Mouse (Mus musculus) neural tube, embryonic 13.5 days (tissue): ENCODE measurements at regions not wholly inside any gene's neighbourhood (a gene's known extent, or its start where the extent isn't known, plus 50 kb on each side); places are given as distances from the start of the nearest gene placed in this dataset.

ENCODE experiments used
- ATAC-seq: fragments of 200-750 bp; cut with Nextera tagmentation; 2 replicates; pipeline ENCODE4 v1.8.0; 2017; ENCODE audit warnings: low read depth, mild to moderate bottlenecking, moderate TSS enrichment, moderate library complexity
- H3K27ac ChIP-seq: fragments of 300-500 bp; sonication (generic); replicated peaks from 2 replicates; pipeline ENCODE4 v1.5.1; 2015; ENCODE audit warnings: moderate library complexity, mild to moderate bottlenecking, inconsistent platforms
- H3K27me3 ChIP-seq: fragments of 300-500 bp; sonication (generic); 2 replicates; pipeline ENCODE4 v1.6.1; 2015; ENCODE audit warnings: mild to moderate bottlenecking, inconsistent platforms
- H3K36me3 ChIP-seq: fragments of 300-500 bp; sonication (generic); 2 replicates; pipeline ENCODE4 v1.6.1; 2015; ENCODE audit warnings: mild to moderate bottlenecking, inconsistent platforms
- H3K4me1 ChIP-seq: fragments of 300-500 bp; sonication (generic); replicated peaks from 2 replicates; pipeline ENCODE4 v1.6.1; 2015; ENCODE audit warnings: inconsistent platforms
- H3K4me2 ChIP-seq: fragments of 300-500 bp; sonication (generic); 2 replicates; pipeline ENCODE4 v1.6.1; 2015; ENCODE audit warnings: inconsistent platforms, mild to moderate bottlenecking, moderate library complexity
- H3K4me3 ChIP-seq: fragments of 300-500 bp; sonication (generic); 2 replicates; pipeline ENCODE4 v1.5.1; 2015; ENCODE audit warnings: mild to moderate bottlenecking, inconsistent platforms
- H3K9ac ChIP-seq: fragments of 300-500 bp; sonication (generic); 2 replicates; pipeline ENCODE4 v1.6.1; 2015; ENCODE audit warnings: moderate library complexity, mild to moderate bottlenecking, inconsistent platforms
- H3K9me3 ChIP-seq: fragments of 300-500 bp; sonication (generic); 2 replicates; pipeline ENCODE4 v1.6.1; 2016; ENCODE audit warnings: inconsistent platforms
- WGBS: fragments of 180-500 bp; shearing (Covaris S2); methylation state at CpG from one replicate; pipeline ENCODE4 v1.1.7; 2015; 5-methylcytosine and 5-hydroxymethylcytosine counted together

DNA sequence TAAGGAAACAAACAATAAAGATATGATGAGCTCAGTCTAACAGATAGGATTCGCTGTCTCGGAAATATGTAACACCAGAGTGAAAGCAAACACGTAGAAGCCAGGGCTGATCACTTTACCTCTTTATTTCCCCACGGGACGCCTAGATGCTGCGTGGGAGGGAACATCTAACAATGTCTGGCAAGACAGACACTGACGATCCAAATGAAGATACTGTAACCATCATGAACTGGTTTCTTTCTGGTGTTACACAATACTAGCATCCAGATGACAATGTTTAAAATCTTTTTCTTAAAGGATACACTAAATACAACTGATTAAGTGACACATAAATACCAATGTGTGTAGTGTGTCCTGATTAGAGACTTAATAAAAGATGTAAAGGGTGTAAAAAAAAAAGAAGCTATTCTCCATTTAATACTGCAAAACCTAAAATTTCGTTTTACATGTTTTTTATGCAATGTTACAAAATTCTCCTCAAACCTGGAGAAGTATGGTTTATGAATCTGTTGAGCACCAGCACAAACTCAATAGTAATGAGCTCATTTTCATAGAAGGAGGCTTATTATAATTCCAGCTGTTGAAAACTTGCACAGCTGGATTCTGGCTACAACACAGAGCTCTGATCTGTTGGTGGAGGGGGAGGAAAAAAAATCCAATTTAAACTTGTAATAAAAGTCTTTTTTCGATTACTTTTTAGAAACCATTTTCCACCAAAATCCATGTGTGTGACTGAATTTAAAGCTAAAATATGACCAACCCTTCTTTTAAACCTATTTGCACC lies 148.5 kb upstream of the Fn1 start:
- Histone ChIP-seq H3K27me3 (no peaks in the 10 kb centered on the region), H3K9me3 (no peaks in the 10 kb centered on the region), H3K9ac (no peak overlapping the region), H3K36me3 (no peaks in the 10 kb centered on the region), H3K4me2 (no peak overlapping the region), H3K4me1 (0 out of 2 replicates have a peak, but pooled peaks cover 3% of the 10 kb centered on the region), H3K4me3 (no peak overlapping the region), H3K27ac (no peak overlapping the region)
- ATAC-seq: no peak
- 71% methylated on average over 9 of the region's 9 CpGs for WGBS

GRCm38 (mm10) chr1:71800581-71800980 lies 147.6 kb upstream of the Fn1 start:
- no peaks in the 10 kb centered on the region for H3K36me3 ChIP-seq
- H3K4me1 ChIP-seq: 0 out of 2 replicates have a peak, but pooled peaks cover 3% of the 10 kb centered on the region
- H3K27ac ChIP-seq: no peak overlapping the region
- H3K4me2 ChIP-seq: no peak overlapping the region
- no peak overlapping the region for H3K9ac ChIP-seq
- 54% methylated on average over 2 of the region's 2 CpGs for WGBS
- no peak for ATAC-seq
- no peak overlapping the region for H3K4me3 ChIP-seq
- no peaks in the 10 kb centered on the region for H3K9me3 ChIP-seq
- no peaks in the 10 kb centered on the region for H3K27me3 ChIP-seq

DNA sequence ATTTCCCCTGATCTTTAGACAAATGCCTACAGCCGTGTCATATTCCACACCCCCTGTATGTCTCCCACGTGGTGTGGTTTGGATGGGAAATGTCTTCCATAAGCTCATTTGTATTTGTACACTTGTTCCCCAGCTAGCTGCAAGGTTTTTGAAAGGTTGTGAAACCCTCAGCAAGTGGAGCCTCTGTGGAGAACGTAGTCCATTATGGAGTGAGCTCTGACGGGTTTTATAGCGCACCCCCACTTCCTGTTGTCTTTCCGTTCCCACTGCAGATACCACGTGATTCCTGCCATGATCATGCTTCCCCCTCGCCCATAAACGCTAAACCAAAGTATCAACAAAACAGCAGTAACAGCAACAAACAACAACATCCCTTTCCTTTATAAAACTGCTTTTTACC lies 145.6 kb upstream of the Fn1 start:
- Histone ChIP-seq H3K9me3 (no peaks in the 10 kb centered on the region), H3K36me3 (no peaks in the 10 kb centered on the region), H3K27ac (no peak overlapping the region), H3K4me2 (no peak overlapping the region), H3K9ac (no peak overlapping the region), H3K4me3 (no peak overlapping the region), H3K27me3 (no peaks in the 10 kb centered on the region), H3K4me1 (0 out of 2 replicates have a peak, but pooled peaks cover 3% of the 10 kb centered on the region)
- 73% methylated on average over 9 of the region's 9 CpGs for WGBS
- ATAC-seq: no peak

GRCm38 (mm10) chr1:71788408-71788807 lies 135.4 kb upstream of the Fn1 start:
- no peak overlapping the region for H3K4me3 ChIP-seq
- no peaks in the 10 kb centered on the region for H3K27me3 ChIP-seq
- no peak overlapping the region for H3K9ac ChIP-seq
- H3K4me2 ChIP-seq: no peak overlapping the region
- no peak for ATAC-seq
- H3K27ac ChIP-seq: no peak overlapping the region
- no peaks in the 10 kb centered on the region for H3K4me1 ChIP-seq
- no peaks in the 10 kb centered on the region for H3K9me3 ChIP-seq
- no peaks in the 10 kb centered on the region for H3K36me3 ChIP-seq
- WGBS: 58% methylated on average over 1 of the region's 1 CpGs

- no peaks in the 10 kb centered on the region for H3K9me3 ChIP-seq
- H3K4me1 ChIP-seq: no peaks in the 10 kb centered on the region
- H3K27ac ChIP-seq: no peak overlapping the region
- H3K4me3 ChIP-seq: no peak overlapping the region
- no peak overlapping the region for H3K4me2 ChIP-seq
- H3K36me3 ChIP-seq: no peaks in the 10 kb centered on the region
- 81% methylated on average over 2 of the region's 2 CpGs for WGBS
- no peak overlapping the region for H3K9ac ChIP-seq
- no peak for ATAC-seq
- no peaks in the 10 kb centered on the region for H3K27me3 ChIP-seq
These were observed 131.9 kb upstream of the Fn1 start for GRCm38 (mm10) chr1:71784880-71785279.

- WGBS: 95% methylated on average over 8 of the region's 8 CpGs
- ATAC-seq: no peak
These were observed 125.3 kb upstream of the Fn1 start for GRCm38 (mm10) chr1:71778292-71778691.

DNA sequence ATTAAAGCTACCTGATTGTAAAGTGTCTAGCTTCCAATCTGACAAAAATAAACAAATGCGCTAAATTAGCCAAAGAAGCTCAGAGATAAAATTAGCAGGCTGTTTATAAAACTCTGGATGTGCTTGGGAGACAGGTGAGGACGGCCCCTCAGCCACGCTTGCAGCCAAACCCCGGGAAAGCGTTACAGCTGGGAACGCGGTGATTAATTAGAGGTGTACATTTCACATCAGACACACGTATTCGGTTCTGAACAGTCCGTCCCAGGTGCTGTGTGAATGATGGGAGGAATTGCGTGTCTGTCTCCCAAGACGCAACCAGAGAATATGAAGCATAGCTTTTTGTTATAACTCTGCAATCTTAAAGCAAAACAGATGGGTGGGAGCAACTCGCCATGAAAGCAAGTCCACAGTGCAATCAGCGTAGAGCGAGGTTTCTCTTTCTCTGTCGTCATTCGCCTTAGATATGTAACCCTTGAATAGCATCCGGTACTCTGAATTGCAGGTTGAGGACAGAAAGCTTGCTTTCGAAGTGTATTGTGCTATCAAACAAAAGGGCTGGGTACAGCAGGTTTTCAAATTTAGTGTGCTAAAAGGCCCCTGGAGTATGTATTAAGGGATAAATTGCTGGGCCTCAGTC lies 123.0 kb upstream of the Fn1 start:
- Histone ChIP-seq H3K9ac (no peak overlapping the region; the same call in 1 of the 2 replicates), H3K4me2 (peak overlapping the region; percentile 5; the same call in 1 of the 2 replicates), H3K27me3 (no peaks in the 10 kb centered on the region)

More at GRCm38 (mm10) chr1:71778292-71778691, 125.3 kb upstream of the Fn1 start:
- H3K4me2 ChIP-seq: no peak overlapping the region
- H3K36me3 ChIP-seq: no peaks in the 10 kb centered on the region
- 0 out of 2 replicates have a peak, but pooled peaks cover 6% of the 10 kb centered on the region for H3K4me1 ChIP-seq
- H3K9me3 ChIP-seq: no peaks in the 10 kb centered on the region
- no peak overlapping the region for H3K4me3 ChIP-seq
- no peak overlapping the region for H3K9ac ChIP-seq
- no peak overlapping the region for H3K27ac ChIP-seq
- H3K27me3 ChIP-seq: no peaks in the 10 kb centered on the region

DNA sequence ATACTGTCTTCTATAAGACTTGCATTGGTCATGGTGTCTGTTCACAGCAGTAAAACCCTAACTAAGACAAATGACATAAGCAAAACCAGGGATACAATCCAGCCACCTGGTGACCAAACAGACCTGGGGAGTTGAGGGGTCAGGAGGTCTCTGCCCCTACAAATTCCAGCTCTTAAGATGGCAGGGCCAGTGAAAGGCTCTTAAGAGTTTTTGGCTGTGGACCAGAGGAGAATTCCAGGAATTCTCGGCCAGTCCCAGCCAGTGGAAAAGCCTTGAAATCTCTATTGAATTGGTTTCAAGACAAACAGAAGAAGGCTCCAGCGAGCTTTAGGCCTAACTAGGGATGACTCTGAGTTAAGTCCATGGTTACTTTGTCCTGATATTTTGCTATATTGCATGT lies 119.5 kb upstream of the Fn1 start:
- no peaks in the 10 kb centered on the region for H3K36me3 ChIP-seq
- H3K9me3 ChIP-seq: no peaks in the 10 kb centered on the region
- H3K4me3 ChIP-seq: no peak overlapping the region
- no peak overlapping the region for H3K4me2 ChIP-seq
- no peak overlapping the region for H3K9ac ChIP-seq
- whole genome bisulfite sequencing: 79% methylated on average over 2 of the region's 2 CpGs
- 0 out of 2 replicates have a peak, but pooled peaks cover 6% of the 10 kb centered on the region for H3K4me1 ChIP-seq
- no peak for ATAC-seq
- H3K27me3 ChIP-seq: no peaks in the 10 kb centered on the region
- H3K27ac ChIP-seq: no peak overlapping the region

More for the DNA sequence above, 123.0 kb upstream of the Fn1 start:
- H3K4me3 ChIP-seq: no peak overlapping the region
- H3K4me1 ChIP-seq: 0 out of 2 replicates have a peak, but pooled peaks cover 6% of the 10 kb centered on the region
- no peaks in the 10 kb centered on the region for H3K36me3 ChIP-seq
- no peaks in the 10 kb centered on the region for H3K9me3 ChIP-seq
- 71% methylated on average over 19 of the region's 19 CpGs for WGBS
- peak overlapping the region; percentile 52 for H3K27ac ChIP-seq
- no peak for ATAC-seq

DNA sequence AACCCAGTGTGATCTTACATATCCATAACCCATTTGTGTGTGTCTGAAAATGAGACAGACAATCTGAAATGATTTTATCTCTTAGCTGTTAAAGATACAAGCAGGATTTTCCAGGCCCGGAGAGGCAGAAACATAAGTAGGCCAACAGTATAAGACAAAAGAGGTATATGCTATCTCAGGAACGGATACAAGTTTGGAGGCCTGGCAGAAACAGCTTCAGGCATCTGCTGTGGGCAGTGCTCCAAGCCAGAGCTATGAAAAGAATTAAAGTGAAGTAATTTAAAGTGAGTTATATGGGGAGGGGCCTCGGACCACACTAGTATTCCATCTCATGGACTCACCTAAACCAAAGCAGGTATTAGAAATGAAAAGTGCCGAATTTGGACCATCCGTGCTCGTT lies 118.8 kb upstream of the Fn1 start:
- Histone ChIP-seq H3K4me2 (no peak overlapping the region), H3K36me3 (no peaks in the 10 kb centered on the region), H3K27ac (no peak overlapping the region), H3K4me3 (no peak overlapping the region), H3K4me1 (0 out of 2 replicates have a peak, but pooled peaks cover 6% of the 10 kb centered on the region), H3K9me3 (no peaks in the 10 kb centered on the region), H3K27me3 (no peaks in the 10 kb centered on the region), H3K9ac (no peak overlapping the region)
- WGBS: 93% methylated on average over 6 of the region's 6 CpGs
- no peak for ATAC-seq

- no peak for ATAC-seq
- no peak overlapping the region for H3K9ac ChIP-seq
These were observed 116.6 kb upstream of the Fn1 start for GRCm38 (mm10) chr1:71769595-71769994.

DNA sequence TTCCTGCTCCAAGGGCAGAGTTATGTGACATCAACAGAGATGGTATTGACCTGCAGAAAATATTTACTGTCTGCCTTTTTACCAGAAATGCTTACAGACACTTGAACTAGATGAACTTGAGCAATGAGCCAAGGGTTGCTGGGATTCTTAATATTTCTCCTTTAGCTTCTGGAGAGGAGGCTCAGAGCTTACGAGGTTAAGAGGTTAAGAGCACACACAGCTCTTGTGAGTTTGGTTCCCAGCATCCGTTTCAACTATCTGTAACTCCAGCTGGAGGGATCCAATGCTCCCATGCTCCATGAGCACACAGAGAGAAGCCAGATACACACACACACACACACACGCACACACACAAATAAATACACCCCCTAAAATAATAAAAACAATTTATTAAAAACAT lies 114.7 kb upstream of the Fn1 start:
- no peaks in the 10 kb centered on the region for H3K4me1 ChIP-seq
- no peak overlapping the region for H3K4me2 ChIP-seq
- H3K27me3 ChIP-seq: no peaks in the 10 kb centered on the region
- WGBS: 77% methylated on average over 3 of the region's 3 CpGs
- no peaks in the 10 kb centered on the region for H3K36me3 ChIP-seq
- no peak overlapping the region for H3K9ac ChIP-seq
- no peaks in the 10 kb centered on the region for H3K9me3 ChIP-seq
- no peak overlapping the region for H3K27ac ChIP-seq
- H3K4me3 ChIP-seq: no peak overlapping the region
- no peak for ATAC-seq

More at GRCm38 (mm10) chr1:71769595-71769994, 116.6 kb upstream of the Fn1 start:
- H3K9me3 ChIP-seq: no peaks in the 10 kb centered on the region
- WGBS: 80% methylated on average over 2 of the region's 2 CpGs
- H3K27ac ChIP-seq: no peak overlapping the region
- no peaks in the 10 kb centered on the region for H3K27me3 ChIP-seq
- no peak overlapping the region for H3K4me3 ChIP-seq
- no peaks in the 10 kb centered on the region for H3K4me1 ChIP-seq
- no peaks in the 10 kb centered on the region for H3K36me3 ChIP-seq
- no peak overlapping the region for H3K4me2 ChIP-seq

DNA sequence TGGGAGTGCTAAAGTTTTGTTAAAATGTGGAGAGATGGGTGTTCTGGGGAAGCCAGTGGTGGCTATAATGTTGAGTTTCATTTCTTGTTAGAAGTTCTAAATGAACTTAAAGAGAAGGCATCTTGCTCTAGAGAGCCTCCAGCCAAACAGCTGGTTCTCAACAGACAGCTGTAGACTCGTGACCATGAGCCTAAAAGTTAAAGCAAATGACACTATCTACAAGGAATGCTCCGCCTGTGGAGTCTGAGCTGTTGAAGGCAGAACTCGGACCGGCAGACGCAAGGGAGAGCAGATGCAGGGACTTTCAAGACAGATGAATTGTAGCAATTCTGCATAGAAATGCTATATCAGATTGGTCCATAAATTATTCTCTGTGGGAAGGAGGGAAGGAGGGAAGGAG lies 114.1 kb upstream of the Fn1 start:
- H3K36me3 ChIP-seq: no peaks in the 10 kb centered on the region
- no peak for ATAC-seq
- no peaks in the 10 kb centered on the region for H3K4me1 ChIP-seq
- 83% methylated on average over 5 of the region's 5 CpGs for WGBS
- H3K9me3 ChIP-seq: no peaks in the 10 kb centered on the region
- no peak overlapping the region for H3K27ac ChIP-seq
- no peak overlapping the region for H3K4me3 ChIP-seq
- no peak overlapping the region for H3K9ac ChIP-seq
- H3K27me3 ChIP-seq: no peaks in the 10 kb centered on the region
- H3K4me2 ChIP-seq: no peak overlapping the region
